Mouse (Mus musculus) retina, postnatal 1 day (tissue): Measurements from ENCODE around the gene Acsbg2.

Source experiments
- DNase-seq: peaks from one replicate; pipeline ENCODE4 v3.0.0-alpha.2; 2012

Gene Acsbg2

DNA sequence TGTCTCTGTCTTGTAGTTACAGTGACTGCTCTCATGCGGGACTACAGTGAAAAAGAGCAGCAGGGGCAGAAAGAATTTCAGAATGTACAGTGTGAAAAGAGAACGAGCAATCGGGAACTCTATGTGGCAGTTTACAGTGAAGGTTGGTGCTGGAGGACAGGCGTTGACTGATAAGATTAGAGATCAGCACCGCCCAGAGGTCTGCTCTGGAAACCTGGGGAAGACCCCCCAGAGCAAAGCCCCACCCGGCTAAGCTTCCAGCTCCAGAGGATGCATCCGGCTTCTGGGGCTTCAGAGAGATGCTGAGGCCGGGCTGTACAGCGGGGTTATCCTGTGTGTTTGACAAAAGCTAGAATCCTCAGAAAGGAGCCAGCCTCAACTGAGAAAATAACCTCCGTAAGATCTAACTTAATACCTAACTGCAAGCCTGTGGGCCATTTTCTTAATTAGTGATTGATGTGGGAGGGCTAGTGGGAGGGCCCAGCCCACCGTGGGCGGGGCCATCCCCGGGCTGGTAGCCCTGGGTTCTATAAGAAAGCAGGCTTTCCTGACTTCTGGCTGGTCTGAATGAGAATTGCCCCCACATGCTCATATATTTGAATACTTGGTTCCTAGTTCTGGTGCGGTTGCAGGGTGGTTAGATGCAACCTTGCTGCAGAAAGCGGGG lies 3.8 kb downstream of the Acsbg2 start:
- DNase-seq: no peak

DNA sequence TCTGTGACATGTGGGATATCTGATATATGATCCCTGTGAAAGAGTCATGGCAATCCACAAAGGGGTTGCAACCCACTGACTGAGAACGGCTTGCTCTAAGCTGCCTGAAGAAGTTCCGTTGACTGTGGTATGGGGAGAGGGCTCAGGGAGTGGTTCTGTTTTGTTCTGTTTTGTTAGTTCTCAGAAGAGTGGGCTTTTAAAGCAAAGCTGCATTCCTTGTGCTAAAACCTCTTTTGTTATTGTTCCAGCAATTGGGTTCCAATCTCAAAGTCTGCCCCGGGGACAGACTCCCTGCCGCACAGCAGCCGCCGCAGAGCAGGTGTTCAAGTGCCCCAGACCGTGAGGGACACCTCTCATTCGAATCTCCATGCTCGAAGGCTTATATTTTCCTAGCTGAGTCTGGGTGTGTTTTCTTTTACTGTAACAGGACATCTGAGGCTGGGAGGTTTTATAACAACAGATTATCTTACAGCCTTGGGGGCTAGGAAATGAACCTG lies 4.7 kb downstream of the Acsbg2 start:
- DNase-seq: no peak

DNA sequence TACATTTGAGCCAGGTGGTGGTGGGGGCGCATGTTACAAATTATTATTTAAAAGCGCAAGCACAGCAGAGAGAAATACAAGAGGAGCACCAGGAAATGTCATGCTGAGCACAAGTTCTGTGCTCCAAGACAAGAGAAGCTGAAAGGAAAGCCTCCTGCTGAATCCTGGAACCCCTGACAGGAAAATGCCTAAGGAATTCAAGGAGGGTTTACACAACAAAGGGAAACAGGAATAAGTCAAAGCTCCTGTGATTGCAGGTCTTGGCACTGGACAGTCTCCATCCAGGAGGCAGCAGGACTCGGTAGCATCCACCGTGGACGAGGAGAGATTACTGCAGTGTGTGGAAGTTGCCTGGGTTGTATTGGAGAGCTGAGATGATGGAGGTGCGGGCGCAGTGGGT lies 8.2 kb downstream of the Acsbg2 start:
- DNase-seq: no peak

DNA sequence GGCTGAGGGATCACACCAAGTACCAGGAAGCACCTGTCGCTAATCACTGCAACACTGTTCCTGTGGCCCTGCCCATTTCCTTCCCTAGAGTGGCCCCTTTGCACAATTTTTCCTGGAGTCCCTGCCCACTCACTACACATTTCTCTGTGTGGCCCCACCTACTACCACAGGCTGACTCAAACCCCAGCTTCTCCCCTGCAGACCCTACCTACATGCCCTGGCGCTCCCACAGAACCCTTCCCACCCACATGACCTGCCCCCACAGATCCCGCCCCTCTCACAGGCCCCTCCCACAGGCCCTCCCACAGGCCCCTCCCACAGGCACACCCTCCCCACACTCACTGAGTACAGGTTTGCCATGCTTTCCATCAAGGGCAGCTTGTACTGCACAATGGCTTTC lies 13.1 kb downstream of the Acsbg2 start:
- DNase-seq: no peak

GRCm38 (mm10) chr17:56858922-56859321 lies 15.3 kb downstream of the Acsbg2 start:
- DNase-seq: no peak

DNA sequence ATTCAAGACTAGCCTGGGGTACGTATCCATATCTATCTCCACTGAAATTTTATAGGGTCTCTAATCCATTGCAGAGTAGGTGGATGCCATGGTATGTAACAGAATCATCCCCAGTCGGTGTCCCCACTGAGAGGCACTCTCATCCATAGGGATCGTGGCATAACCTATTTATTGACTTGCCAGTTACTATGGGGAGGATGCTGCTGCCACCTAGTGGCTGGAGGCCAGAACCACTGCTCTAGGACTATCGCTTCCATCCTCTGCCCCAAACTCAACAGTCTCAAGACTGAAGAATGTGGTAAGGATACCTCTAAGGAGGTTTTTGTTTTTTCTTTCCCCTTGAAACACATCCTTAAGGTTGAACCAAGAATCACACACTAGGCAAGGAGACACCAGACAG lies 16.0 kb downstream of the Acsbg2 start:
- DNase-seq: peak; percentile 76

GRCm38 (mm10) chr17:56855421-56855820 lies 18.8 kb downstream of the Acsbg2 start:
- no peak for DNase-seq

DNA sequence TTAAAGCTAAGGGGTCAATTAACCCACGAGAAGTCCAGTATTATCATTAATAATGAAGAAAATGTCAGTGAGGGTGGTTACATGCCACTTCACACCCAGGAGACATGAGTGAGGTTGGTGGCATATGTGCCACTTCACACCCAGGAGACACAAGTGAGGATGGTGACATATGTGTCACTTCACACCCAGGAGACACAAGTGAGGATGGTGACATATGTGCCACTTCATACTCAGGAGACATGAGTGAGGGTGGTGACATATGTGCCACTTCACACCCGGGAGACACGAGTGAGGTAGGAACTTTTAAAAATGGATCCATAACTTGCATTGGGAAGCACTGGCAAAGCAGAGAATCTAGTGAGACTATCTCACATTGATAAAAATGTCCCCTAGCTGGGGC lies 23.1 kb downstream of the Acsbg2 start:
- no peak for DNase-seq

DNA sequence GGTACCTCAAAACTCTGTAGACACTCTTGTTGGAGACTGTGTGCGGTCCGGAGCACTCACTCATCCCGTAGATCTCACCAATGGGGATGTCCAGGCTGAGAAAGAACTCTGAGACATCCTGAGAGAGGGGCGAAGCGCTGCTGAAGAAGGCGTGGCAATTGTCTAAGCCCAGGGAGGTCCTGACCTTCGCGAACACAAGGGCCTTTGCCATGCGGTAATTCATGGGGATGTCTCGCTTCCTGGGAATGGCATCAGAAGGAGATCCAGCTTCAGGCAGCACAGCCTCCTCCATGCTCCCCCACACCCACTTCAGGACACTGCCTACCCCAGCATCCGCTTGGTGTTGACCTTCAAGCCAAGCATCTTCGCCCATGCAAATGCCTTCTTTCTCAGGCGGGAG lies 24.5 kb downstream of the Acsbg2 start:
- DNase-seq: no peak

- no peak for DNase-seq
Observed at GRCm38 (mm10) chr17:56848785-56849184, 25.5 kb downstream of the Acsbg2 start.

DNA sequence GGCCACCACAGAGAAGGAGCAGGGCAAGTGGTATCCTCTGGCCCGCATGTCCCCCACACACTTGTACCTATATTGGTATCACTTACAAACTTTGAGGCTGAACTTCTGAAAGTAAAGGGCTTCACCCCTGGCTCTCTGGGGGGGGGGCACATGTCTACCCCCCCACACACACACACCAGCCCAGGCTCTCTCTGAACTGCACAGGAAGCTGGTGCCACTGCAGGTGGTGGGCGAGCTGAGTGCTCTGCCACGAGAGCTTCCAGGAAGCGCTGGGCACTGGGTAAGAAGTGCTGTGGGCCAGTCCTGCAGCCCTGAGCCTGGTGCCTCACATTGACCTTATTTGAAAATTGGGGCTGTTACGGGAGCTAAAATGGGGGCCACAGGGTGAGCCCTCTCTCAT lies 30.6 kb downstream of the Acsbg2 start:
- no peak for DNase-seq

- DNase-seq: no peak
Observed at GRCm38 (mm10) chr17:56842173-56842572, 32.1 kb downstream of the Acsbg2 start.

DNA sequence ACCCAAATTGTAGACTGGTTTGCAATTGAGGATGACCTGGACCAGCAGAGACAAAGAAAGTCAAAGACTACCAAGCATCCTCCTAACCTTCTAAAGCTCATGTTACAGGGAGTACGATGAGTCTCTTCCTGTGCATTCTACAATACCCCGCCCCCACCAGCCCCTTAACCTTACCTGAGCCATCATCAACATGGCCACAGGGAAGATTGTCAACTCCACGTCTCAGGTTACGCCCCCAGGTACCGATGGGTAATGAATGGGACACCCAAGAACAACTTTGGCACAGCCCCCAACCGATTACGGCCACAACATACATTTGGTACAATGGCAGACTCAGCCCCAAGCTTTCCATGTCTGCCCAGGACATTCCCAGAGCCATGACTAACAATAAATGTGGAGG lies 33.7 kb downstream of the Acsbg2 start:
- DNase-seq: no peak

DNA sequence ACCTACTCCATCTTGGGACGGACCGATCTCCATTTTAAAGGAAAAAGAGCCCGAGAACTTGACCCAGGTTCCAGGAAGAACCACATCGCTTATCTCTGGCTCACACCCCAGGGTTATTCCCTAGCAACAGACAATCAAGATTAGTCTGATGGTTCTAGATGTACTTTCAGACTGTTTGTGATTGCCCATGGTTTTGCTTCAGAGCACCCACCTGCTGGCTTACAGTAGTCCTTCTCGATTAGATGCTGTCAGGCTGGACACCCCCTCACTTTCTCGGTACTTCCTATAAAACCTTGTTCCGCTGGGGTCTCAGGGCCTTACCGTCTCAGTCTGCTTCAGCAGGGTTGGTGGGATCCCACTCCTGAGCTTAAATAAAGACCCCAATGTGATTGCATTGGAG lies 37.9 kb downstream of the Acsbg2 start:
- DNase-seq: no peak

- no peak for DNase-seq
Observed at GRCm38 (mm10) chr17:56833381-56833780, 40.9 kb downstream of the Acsbg2 start.

GRCm38 (mm10) chr17:56832918-56833317 lies 41.3 kb downstream of the Acsbg2 start:
- no peak for DNase-seq

- peak; percentile 99 for DNase-seq
Observed at GRCm38 (mm10) chr17:56831111-56831816, 43.0 kb downstream of the Acsbg2 start.

GRCm38 (mm10) chr17:56830411-56831110 lies 43.7 kb downstream of the Acsbg2 start, which contains the start of gene Rfx2:
Rfx2 (minus strand) TSS chr17:56831013.
- no peak for DNase-seq

DNA sequence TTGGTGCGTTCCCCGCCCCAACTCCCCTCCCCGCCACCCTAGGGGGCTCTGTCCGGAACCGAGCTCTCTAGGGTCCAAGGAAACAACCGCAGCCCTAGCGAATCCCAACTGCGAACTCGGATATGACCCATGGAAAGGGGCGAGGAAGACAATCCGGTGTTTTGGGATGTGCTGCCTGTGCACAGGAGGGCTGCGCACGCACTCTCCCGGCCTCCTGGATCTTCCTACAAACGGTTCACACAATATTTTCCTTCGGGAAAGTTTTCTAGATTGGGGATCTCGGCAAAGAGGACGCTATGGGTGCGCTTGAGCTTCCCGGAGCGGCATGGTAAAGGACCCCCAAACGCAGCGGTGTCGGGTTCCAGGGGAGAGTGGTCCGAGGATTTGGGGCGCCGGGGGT lies 44.5 kb downstream of the Acsbg2 start:
- peak; percentile 30 for DNase-seq

DNA sequence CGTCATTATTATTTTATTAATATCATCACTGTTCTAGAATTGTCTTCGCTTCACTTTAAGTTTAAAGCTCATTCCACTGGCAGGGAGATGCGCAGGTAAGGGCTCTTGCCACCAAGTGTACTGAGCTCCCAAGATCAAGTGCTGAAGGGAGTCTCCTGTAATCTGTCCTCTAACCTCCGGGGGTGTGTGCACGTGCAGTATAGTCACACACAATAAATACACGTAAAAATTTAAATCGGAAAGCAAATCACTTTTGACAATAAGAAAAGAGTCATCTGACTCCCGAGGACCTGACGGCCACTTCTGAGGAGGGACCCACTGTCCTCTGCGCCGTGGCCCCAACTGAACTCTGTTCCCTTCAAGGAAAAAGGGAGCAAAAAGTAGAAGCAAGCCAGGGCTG lies 45.1 kb downstream of the Acsbg2 start:
- DNase-seq: no peak

DNA sequence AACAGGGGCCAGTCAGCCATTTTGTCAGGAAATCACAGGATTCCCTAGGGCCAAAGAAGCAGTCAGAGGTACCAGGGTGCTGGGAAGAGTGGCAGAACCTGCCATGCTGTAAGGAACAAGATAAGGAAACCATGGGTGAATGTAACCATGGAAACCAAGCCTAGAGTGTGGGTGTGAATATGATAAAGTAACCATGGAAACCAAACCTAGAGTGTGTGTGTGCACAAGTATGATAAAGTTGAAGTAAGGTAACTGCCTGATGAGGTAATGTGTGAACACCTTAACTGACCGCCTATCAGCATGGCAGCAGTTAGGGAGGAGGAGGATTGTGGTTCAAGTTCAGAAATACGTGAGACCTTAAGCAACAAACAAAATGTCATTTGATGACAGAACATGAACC lies 47.5 kb downstream of the Acsbg2 start:
- no peak for DNase-seq

DNA sequence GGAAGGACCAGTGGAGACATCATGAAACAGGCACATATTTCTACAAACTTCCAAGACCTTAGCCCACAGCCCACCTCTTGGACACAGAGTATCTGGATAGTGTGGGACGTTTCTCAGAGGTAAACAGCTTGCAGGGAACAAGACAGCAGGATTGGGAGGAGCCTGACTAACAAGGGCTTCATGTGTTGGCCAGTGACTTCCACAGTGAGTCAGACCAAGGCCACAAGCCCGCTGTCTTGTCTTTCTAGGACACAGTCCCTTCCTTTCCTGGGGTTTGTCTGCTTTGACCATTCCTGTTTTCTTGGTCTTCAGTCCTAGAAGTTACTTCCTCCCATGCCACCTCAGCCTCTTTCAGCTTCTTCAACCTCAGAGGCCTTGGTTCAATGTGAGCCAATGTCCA lies 50.9 kb downstream of the Acsbg2 start:
- DNase-seq: no peak

- no peak for DNase-seq
Observed at GRCm38 (mm10) chr17:56822380-56822779, 51.9 kb downstream of the Acsbg2 start.

- no peak for DNase-seq
Observed at GRCm38 (mm10) chr17:56819694-56820111, 54.5 kb downstream of the Acsbg2 start.
